Mouse (Mus musculus) brain, embryonic 14.5 days (tissue): ENCODE data around the gene Hacl1. TPM values are rescaled to one million over a fixed set of nuclear protein-coding genes. Genes with fewer than 3 reads are reported as not detected.
"Not testable (repeated sequence)": the region's sequence is repeated elsewhere in the genome, so short reads cannot be mapped to it uniquely, and the experiment has no call there.

Source experiments
- DNase-seq: peaks from one replicate; pipeline ENCODE4 v3.0.0-alpha.2; 2011; ENCODE audit warnings: low read depth
- CTCF ChIP-seq: fragments of 200-500 bp; IDR thresholded peaks from 2 replicates; pipeline ENCODE4 v1.5.1; 2012; ENCODE audit warnings: inconsistent platforms, mild to moderate bottlenecking, moderate library complexity, borderline replicate concordance; ENCODE audit not compliant: insufficient read depth, insufficient read length; ENCODE audit errors: extremely low read depth
- POLR2A ChIP-seq: fragments of 200-500 bp; IDR thresholded peaks from 2 replicates; pipeline ENCODE4 v1.6.1; 2012; ENCODE audit warnings: mild to moderate bottlenecking, inconsistent platforms, borderline replicate concordance; ENCODE audit not compliant: poor library complexity, insufficient read depth, insufficient read length, severe bottlenecking; ENCODE audit errors: extremely low read depth
- polyA plus RNA-seq: library from polyadenylated mRNA; depleted of rRNA; stranded (reverse); fragments of >200 nt; gene quantifications from 2 replicates; pipeline ENCODE4 v1.2.3, GENCODE M21; 2012

Hacl1 gene
- polyA plus RNA-seq, 1 experiment: 8.7 TPM

DNA sequence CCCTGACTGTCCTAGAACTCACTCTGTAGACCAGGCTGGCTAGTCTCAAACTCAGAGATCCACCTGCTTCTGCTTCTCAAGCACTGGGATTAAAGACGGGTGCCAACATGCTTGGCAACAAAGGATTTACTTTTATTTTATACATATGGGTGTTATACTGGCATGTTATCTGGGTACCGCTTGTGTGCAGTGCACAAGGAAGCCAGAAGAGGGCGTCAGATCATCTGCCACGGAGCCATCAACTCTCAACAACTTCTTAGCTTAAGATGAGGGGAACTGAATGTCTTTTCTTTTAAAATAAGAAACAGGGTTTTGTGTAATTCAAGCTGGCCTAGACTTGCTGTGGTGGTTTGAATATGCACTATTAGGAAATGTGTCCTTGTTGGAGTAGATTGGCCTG is 29.1 kb downstream of the Hacl1 start:
- TF ChIP-seq POLR2A: no peak
- peak; percentile 17; the same call in 1 of the 2 replicates for TF ChIP-seq CTCF
- DNase-seq: no peak

DNA sequence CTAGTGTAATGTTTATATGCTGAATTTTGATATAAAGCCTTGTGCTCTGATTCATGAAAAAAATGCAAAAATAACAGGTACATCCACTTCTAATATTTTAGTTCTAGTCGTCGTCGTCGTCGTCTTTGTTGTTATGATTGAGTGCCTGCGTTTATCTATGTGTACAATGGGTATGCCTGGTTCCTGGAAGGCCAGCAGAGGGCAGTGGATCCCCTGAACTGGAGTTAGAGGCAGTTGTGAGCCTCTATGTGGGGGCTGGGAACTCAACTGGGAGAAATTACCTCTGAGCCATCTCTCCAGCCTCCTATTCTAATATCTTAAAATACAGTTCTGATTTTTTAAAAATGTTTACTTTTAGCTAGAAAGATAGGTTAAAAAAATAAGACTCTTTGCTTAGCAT is 35.6 kb downstream of the Hacl1 start:
- peak; percentile 14; the same call in 1 of the 2 replicates for TF ChIP-seq CTCF
- no peak for TF ChIP-seq POLR2A
- DNase-seq: no peak

- no peak for TF ChIP-seq POLR2A
- TF ChIP-seq CTCF: no peak
- DNase-seq: peak; percentile 10
Observed at GRCm38 (mm10) chr14:31604916-31605315, 36.2 kb downstream of the Hacl1 start.

- DNase-seq: not testable (repeated sequence)
Observed at GRCm38 (mm10) chr14:31602616-31602979, 38.5 kb downstream of the Hacl1 start.

GRCm38 (mm10) chr14:31601908-31602615 is 39.0 kb downstream of the Hacl1 start:
- DNase-seq: no peak
- TF ChIP-seq CTCF (no peak), POLR2A (no peak)

GRCm38 (mm10) chr14:31597446-31597845 is 43.6 kb downstream of the Hacl1 start:
- no peak for DNase-seq
- TF ChIP-seq CTCF (no peak), POLR2A (no peak)

DNA sequence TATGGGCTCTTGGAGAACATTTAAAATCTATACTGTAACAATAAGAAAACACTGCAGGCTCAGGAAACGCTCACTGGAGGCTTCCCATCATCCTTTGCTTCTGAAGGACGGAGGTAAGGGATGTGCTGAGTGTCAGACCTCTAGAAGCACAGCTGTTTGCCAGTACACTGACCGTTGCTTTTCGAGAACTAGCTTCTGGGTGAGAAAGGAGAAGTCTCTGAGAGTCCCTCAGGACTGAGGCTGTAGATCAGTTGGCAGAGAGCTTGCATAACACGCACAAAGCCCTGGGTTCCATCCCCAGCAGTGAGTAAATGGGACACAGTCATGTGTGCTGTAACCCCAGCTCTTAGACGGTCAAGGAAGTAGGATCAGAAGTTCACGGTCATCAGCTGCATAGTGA is 44.7 kb downstream of the Hacl1 start:
- DNase-seq: no peak
- TF ChIP-seq CTCF (no peak), POLR2A (no peak)

GRCm38 (mm10) chr14:31594693-31595092 is 46.4 kb downstream of the Hacl1 start:
- TF ChIP-seq CTCF (no peak), POLR2A (no peak)
- DNase-seq: no peak

DNA sequence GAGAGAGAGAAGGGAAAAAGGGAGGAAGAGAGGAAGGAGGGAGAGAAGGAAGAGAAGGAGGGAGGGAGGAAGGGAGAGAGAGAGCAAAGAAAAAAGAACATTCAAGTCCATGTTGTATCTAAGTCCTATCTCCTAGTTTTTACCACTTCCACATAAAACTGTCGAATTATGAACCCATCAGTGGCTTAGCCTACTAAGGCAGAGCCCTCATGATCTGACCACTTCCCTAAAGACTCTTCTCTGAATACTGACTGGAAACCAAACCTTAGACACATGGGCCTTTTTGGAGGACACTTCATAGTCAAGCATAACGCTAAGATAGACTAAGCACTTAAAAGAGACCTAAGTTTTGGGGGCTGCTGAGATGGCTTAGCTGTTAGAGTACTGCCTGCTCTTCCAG is 48.0 kb downstream of the Hacl1 start:
- DNase-seq: no peak
- TF ChIP-seq POLR2A: no peak
- TF ChIP-seq CTCF: no peak

DNA sequence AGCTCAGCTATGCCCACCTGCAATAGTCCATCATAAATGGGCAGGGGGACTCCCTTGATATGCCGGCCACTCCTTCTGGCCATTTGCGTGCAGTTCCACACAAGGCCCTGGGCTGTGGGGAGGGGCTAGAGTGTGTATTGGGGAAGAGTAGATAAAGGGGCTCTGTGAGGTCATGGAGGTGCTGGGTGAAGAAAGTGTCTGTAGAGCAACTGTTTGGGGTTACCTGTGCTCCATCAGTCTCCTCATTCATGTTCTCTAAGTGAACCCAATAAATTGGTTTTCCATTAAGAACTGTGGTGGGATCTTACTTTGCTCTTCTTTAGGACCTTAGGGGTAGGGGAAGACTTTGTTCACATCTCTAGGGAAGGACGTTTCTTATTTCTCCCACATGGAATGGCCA is 49.8 kb downstream of the Hacl1 start, which contains the start of gene Colq:
Gene Colq (minus strand): TSS at position 101 of the 400 bp plus-strand sequence.
- no peak for TF ChIP-seq POLR2A
- TF ChIP-seq CTCF: no peak
- DNase-seq: no peak

DNA sequence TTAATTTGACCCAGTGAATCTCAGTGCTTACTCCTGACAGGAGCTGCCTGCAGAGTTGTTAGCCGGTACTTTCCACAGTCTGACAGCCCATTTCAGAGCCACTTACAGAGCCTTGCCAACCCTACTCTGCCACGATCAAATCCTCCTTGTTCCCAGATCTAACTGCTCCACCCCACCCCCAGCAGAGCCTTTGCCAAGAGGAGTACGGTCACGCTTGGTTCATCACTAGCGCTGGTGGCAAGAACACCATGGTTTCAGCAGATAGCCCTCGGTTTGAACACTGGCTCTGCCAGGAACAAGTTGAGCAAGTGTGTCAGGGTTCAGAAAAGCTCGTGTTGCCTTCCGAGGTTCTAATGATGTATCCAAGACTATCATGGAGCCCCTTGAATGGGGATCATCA is 54.6 kb downstream of the Hacl1 start:
- TF ChIP-seq CTCF (no peak), POLR2A (no peak)
- no peak for DNase-seq

DNA sequence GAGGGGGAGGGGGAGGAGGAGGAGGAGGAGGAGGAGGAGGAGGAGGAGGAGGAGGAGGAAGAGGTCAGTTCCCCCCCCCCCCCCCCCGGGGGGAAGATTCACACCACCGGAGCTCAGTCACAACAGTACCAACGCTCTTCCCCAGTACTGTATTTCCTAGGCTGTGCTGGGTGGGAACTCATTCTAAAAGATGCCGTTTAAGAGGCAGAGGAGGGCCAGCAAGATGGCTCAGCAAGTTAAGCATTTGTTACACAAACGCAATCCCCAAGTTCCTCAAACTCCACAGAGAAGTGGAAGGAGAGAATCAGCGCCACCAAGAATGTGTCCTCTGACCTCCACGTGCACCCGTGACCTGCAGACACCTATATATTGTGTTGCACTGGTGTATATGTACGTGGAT is 58.0 kb downstream of the Hacl1 start:
- DNase-seq: no peak
- no peak for TF ChIP-seq POLR2A
- TF ChIP-seq CTCF: no peak
